Mouse (Mus musculus) liver, adult 10 weeks (tissue): Measurements from ENCODE around the gene Cxcl14. TPM values are rescaled to one million over a fixed set of nuclear protein-coding genes. Genes with fewer than 3 reads are reported as not detected.

Experiments used
- polyA plus RNA-seq: library from polyadenylated mRNA; stranded (reverse); fragments of 350-450 nt; fragmentation: Illumina TruSeq; extraction: RNeasy Lipid Tissue Mini Kit (QIAGEN cat#74804); gene quantifications from one replicate; pipeline ENCODE4 v1.2.3, GENCODE M21; 2014; ENCODE audit warnings: low read depth, low replicate concordance

The Cxcl14 gene
- polyA plus RNA-seq, result 0.53 TPM

GRCm38 (mm10) chr13:56295943-56296658 is at the start of gene Cxcl14:
Cxcl14 (minus strand) TSS chr13:56296551.

GRCm38 (mm10) chr13:56251924-56252619 is 44.3 kb downstream of the Cxcl14 start, which contains the start of gene Neurog1:
Neurog1 (minus strand) TSS chr13:56252163.

Other genes with a start within 250 kb of the Cxcl14 start
- 17.2 TPM for gene H2afy, start 160.2 kb downstream of the Cxcl14 start, polyA plus RNA-seq
- 0.56 TPM for gene Tifab, start 117.7 kb downstream of the Cxcl14 start, polyA plus RNA-seq
- not detected for gene Neurog1, start 44.4 kb downstream of the Cxcl14 start, polyA plus RNA-seq
- gene Gm3045, start 130.0 kb upstream of the Cxcl14 start, polyA plus RNA-seq, result not detected
- 3.2 TPM for gene Slc25a48, start 141.8 kb upstream of the Cxcl14 start, polyA plus RNA-seq
- gene Il9, start 185.7 kb upstream of the Cxcl14 start, polyA plus RNA-seq, result not detected
- 3.0 TPM for gene Fbxl21, start 225.9 kb upstream of the Cxcl14 start, polyA plus RNA-seq